Mouse (Mus musculus) hindbrain, postnatal 0 days (tissue): ENCODE measurements around the gene Flot2. TPM values are rescaled to one million over a fixed set of nuclear protein-coding genes. Genes with fewer than 3 reads are reported as not detected.
"Not testable (repeated sequence)": the region's sequence is repeated elsewhere in the genome, so short reads cannot be mapped to it uniquely, and the experiment has no call there.

ENCODE experiments used
- ATAC-seq: fragments of 200-750 bp; cut with Nextera tagmentation; 2 replicates; pipeline ENCODE4 v1.8.0; 2017; ENCODE audit warnings: mild to moderate bottlenecking, moderate TSS enrichment, moderate library complexity
- DNase-seq: peaks from one replicate; pipeline ENCODE4 v3.0.0-alpha.2; 2015; ENCODE audit warnings: low spot score
- H3K27ac ChIP-seq: fragments of 300-500 bp; sonication (generic); 2 replicates; pipeline ENCODE4 v1.5.1; 2014; ENCODE audit warnings: mild to moderate bottlenecking
- H3K27me3 ChIP-seq: fragments of 300-500 bp; sonication (generic); 2 replicates; pipeline ENCODE4 v1.6.1; 2014; ENCODE audit warnings: low read length, mixed read lengths; ENCODE audit not compliant: insufficient read depth
- H3K36me3 ChIP-seq: fragments of 300-500 bp; sonication (generic); 2 replicates; pipeline ENCODE4 v1.6.1; 2014; ENCODE audit warnings: low read length, mixed read lengths; ENCODE audit not compliant: insufficient read depth
- H3K4me1 ChIP-seq: fragments of 300-500 bp; sonication (generic); 2 replicates; pipeline ENCODE4 v1.6.1; 2014; ENCODE audit warnings: antibody characterized with exemption, low read length, mixed read lengths; ENCODE audit not compliant: insufficient read depth
- H3K4me2 ChIP-seq: fragments of 300-500 bp; sonication (generic); 2 replicates; pipeline ENCODE4 v1.6.1; 2014; ENCODE audit warnings: low read depth, mild to moderate bottlenecking, low read length, moderate library complexity, mixed read lengths
- H3K4me3 ChIP-seq: fragments of 300-500 bp; sonication (generic); 2 replicates; pipeline ENCODE4 v1.5.1; 2014; ENCODE audit warnings: low read length
- H3K9ac ChIP-seq: fragments of 300-500 bp; sonication (generic); replicated peaks from 2 replicates; pipeline ENCODE4 v1.6.1; 2014; ENCODE audit warnings: mild to moderate bottlenecking, low read length, moderate library complexity, mixed read lengths
- H3K9me3 ChIP-seq: fragments of 300-500 bp; sonication (generic); 2 replicates; pipeline ENCODE4 v1.6.1; 2016; ENCODE audit warnings: low read length, mixed read lengths
- CTCF ChIP-seq: IDR thresholded peaks from 2 replicates; pipeline ENCODE4 v1.5.1; 2016; ENCODE audit warnings: antibody characterized with exemption, control low read depth, low read depth
- WGBS: fragments of 180-500 bp; shearing (Covaris S2); extraction: QIAGEN DNeasy Blood & Tissue Kit; methylation state at CpG from one replicate; pipeline ENCODE4 v1.1.7; 2014; 5-methylcytosine and 5-hydroxymethylcytosine counted together
- polyA plus RNA-seq: library from polyadenylated mRNA; unstranded; fragments of >200 nt; fragmentation: Nextera tagmentation; extraction: Ambion mirVana; gene quantifications from 2 replicates; pipeline ENCODE4 v1.2.1, GENCODE M21; 2015
- total RNA-seq: library from RNA; depleted of rRNA; stranded (reverse); fragments of >200 nt; gene quantifications from 2 replicates; pipeline ENCODE4 v1.2.3, GENCODE M21; 2014

The Flot2 gene
- total and polyA plus RNA-seq, 2 experiments from 2014 or later, result 108 to 123 TPM

DNA sequence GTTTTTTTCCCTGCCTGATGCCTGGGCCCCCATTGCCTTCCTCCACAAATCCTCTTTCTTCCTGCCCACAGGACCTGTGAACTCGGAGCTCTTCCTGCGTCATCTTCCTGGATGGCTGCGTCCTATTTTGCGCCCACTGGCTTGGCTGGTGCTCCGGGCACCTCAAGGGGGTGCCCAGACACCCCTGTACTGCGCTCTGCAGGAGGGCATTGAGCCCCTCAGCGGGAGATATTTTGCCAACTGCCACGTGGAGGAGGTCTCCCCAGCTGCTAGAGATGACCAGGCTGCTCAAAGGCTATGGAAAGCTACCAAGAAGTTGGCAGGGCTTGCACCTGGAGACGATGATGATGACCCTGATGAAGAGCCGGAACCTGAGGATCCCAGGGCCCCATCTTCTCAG lies 940 bp upstream of the Flot2 start:
- ATAC-seq (no peak), DNase-seq (no peak)
- no peak overlapping the region for H3K4me2 ChIP-seq
- 80% methylated on average over 10 of the region's 10 CpGs for WGBS
- no peaks in the 10 kb centered on the region for H3K9me3 ChIP-seq
- H3K9ac ChIP-seq, result no peak overlapping the region; the same call in 1 of the 2 replicates
- 0 out of 2 replicates have a peak, but pooled peaks cover 12% of the 10 kb centered on the region for H3K4me1 ChIP-seq
- peaks cover 4% of the 10 kb centered on the region; the same call in 1 of the 2 replicates for H3K36me3 ChIP-seq
- TF ChIP-seq CTCF, result no peak
- H3K27me3 ChIP-seq, result no peaks in the 10 kb centered on the region
- H3K27ac ChIP-seq, result no peak overlapping the region
- H3K4me3 ChIP-seq, result no peak overlapping the region

DNA sequence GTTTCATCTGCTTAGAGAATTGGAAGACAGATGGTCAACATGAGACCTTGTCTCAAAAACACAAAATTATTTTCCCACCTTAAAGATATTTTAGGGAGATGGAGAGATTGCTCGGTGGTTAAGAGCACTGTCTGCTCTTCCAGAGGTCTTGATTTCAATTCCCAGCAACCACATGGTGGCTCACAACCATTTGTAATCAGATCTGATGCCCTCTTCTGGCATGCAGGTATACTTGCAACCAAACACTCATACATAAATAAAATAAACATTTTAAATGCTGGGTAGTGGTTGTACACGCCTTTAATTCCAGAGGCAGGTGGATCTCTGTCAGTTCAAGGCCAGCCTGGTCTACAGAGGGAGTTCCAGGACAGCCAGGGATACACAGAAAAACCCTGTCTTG lies 3.1 kb downstream of the Flot2 start:
- 0 out of 2 replicates have a peak, but pooled peaks cover 8% of the 10 kb centered on the region for H3K4me1 ChIP-seq
- ATAC-seq, result no peak
- no peaks in the 10 kb centered on the region for H3K9me3 ChIP-seq
- H3K9ac ChIP-seq, result no peak overlapping the region
- peak; percentile 35 for DNase-seq
- TF ChIP-seq CTCF, result peak; percentile 59
- H3K27me3 ChIP-seq, result no peaks in the 10 kb centered on the region
- no peak overlapping the region for H3K4me2 ChIP-seq
- H3K4me3 ChIP-seq, result no peak overlapping the region
- WGBS, result 63% methylated on average over 2 of the region's 2 CpGs
- H3K27ac ChIP-seq, result no peak overlapping the region
- H3K36me3 ChIP-seq, result no peaks in the 10 kb centered on the region

DNA sequence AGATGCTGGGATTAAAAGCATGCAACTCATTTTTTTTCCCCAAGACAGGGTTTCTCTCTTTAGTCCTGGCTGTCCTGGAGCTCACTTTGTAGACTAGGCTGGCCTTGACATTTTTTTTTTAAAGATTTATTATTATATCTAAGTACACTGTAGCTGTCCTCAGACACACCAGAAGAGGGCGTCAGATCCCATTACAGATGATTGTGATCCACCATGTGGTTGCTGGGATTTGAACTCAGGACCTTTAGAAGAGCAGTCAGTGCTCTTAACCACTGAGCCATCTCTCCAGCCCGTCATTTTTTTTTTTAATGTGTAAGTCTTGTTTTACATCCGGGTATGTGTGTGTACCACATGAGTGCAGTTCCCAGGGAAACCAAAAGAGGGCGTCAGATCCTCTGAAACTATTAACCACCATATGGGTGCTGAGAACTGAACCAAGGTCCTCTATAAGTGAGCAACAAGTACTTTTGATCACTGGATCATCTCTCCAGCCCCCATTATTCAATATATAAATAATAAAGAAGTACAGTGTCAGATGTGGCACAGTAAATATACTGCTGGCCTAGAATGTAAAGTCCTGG lies 4.6 kb downstream of the Flot2 start:
- not testable (repeated sequence) for H3K27ac ChIP-seq, H3K27me3 ChIP-seq, ATAC-seq, H3K36me3 ChIP-seq, H3K4me2 ChIP-seq, DNase-seq, H3K9me3 ChIP-seq, H3K4me3 ChIP-seq, H3K4me1 ChIP-seq, H3K9ac ChIP-seq
- WGBS, result 93% methylated on average over 4 of the region's 4 CpGs

DNA sequence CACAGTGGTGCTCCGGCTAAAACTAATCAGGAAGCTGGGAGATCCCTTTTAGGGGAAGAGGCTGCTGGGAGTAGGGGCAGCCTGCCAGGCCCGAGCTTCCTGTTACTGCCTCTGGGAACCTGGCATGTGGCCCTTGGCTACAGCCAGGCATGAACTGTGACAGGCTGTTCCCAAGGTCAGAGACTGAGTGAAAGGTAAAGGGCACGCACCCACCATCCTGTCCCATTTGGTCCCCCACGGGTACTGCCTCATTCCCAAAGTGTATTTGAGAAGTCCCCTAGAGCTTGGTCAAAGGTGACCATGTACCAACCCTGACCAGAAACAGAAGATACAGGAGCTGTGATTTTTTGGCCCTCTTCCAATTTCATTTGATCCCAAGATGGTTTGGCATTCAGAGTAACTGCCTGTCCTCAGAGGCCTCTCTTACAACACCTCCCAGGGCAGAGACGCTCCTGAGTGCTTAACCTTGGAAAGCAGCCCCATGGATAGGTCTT lies 7.1 kb downstream of the Flot2 start:
- DNase-seq, result peak; percentile 79
- 44% methylated on average over 5 of the region's 5 CpGs for WGBS
- H3K4me2 ChIP-seq, result no peak overlapping the region
- H3K4me3 ChIP-seq, result no peak overlapping the region
- H3K27me3 ChIP-seq, result no peaks in the 10 kb centered on the region
- H3K9ac ChIP-seq, result no peak overlapping the region
- H3K36me3 ChIP-seq, result no peaks in the 10 kb centered on the region
- H3K4me1 ChIP-seq, result 0 out of 2 replicates have a peak, but pooled peaks cover 2% of the 10 kb centered on the region
- H3K9me3 ChIP-seq, result no peaks in the 10 kb centered on the region
- peak; percentile 67 for ATAC-seq
- TF ChIP-seq CTCF, result no peak
- H3K27ac ChIP-seq, result no peak overlapping the region

DNA sequence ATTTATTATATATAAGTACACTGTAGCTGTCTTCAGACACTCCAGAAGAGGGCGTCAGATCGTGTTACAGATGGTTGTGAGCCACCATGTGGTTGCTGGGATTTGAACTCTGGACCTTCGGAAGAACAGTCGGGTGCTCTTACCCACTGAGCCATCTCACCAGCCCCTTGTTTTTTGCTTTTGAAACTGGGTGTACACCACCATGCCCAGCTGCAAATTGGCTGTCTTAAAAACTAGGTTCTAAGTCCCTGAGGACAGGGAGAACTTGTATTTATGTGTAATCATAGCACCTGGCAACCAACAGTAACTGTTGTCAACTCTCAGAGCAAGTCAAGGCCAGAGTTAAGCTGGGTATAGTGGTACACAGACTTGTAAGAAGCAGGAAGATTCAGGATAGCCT lies 10.9 kb downstream of the Flot2 start:
- H3K9ac ChIP-seq, H3K4me1 ChIP-seq, H3K9me3 ChIP-seq, ATAC-seq, H3K4me2 ChIP-seq, H3K4me3 ChIP-seq, DNase-seq, H3K27me3 ChIP-seq, H3K27ac ChIP-seq: not testable (repeated sequence)
- WGBS, result 97% methylated on average over 3 of the region's 4 CpGs
- peaks cover 22% of the 10 kb centered on the region; the same call in 1 of the 2 replicates for H3K36me3 ChIP-seq

DNA sequence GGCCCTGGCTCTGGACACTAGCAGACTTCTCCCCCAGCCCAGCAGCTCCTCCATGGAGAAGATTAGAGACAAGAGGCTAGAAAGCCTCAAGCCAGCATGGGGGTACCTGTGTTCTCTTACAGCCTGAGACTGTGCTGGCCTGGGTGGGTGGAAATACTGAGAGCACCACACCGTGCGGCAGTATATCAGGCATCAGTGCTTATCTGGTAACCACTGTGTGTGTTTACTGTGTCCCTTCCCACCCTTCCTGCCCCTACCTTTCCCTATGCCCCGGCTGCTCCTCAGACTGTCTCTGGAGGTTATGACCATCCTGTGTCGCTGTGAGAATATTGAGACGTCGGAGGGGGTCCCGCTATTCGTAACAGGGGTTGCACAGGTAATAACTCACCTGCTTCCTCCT lies 15.3 kb downstream of the Flot2 start:
- Histone ChIP-seq H3K4me3 (no peak overlapping the region), H3K27me3 (no peaks in the 10 kb centered on the region), H3K9ac (no peak overlapping the region), H3K27ac (no peak overlapping the region), H3K9me3 (no peaks in the 10 kb centered on the region), H3K4me1 (no peaks in the 10 kb centered on the region), H3K4me2 (no peak overlapping the region), H3K36me3 (peaks cover 49% of the 10 kb centered on the region)
- WGBS, result 92% methylated on average over 8 of the region's 8 CpGs
- DNase-seq, result no peak
- ATAC-seq, result no peak
- TF ChIP-seq CTCF, result no peak

DNA sequence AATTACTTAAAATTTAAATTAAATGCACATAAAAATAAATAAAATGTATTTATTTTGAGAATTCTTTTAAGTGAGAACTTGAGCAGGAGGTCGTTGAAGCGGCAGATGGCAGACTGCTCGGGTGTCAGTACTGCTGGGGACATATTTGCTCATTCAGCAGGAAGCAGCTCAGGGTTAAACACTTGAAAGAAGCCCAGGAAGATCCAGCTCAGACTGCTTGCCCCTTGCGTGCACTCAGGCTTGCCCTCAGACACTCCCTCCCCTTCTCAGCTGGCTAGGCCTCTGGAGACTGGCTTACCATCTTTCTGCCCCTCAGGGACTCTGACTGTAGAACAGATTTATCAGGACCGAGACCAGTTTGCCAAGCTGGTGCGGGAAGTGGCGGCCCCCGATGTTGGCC lies 19.2 kb downstream of the Flot2 start:
- DNase-seq (no peak), ATAC-seq (no peak)
- H3K36me3 ChIP-seq, result peaks cover 54% of the 10 kb centered on the region
- TF ChIP-seq CTCF, result no peak
- no peak overlapping the region for H3K27ac ChIP-seq
- no peaks in the 10 kb centered on the region for H3K4me1 ChIP-seq
- H3K27me3 ChIP-seq, result no peaks in the 10 kb centered on the region
- no peaks in the 10 kb centered on the region for H3K9me3 ChIP-seq
- H3K9ac ChIP-seq, result no peak overlapping the region
- no peak overlapping the region for H3K4me2 ChIP-seq
- no peak overlapping the region for H3K4me3 ChIP-seq
- 65% methylated on average over 8 of the region's 8 CpGs for WGBS
